Mouse (Mus musculus) hindbrain, embryonic 13.5 days (tissue): ENCODE data around the gene Slc16a8. TPM values are rescaled to one million over a fixed set of nuclear protein-coding genes. Genes with fewer than 3 reads are reported as not detected.

ENCODE experiments used
- ATAC-seq: fragments of 200-750 bp; cut with Nextera tagmentation; 2 replicates; pipeline ENCODE4 v1.8.0; 2017; ENCODE audit warnings: moderate TSS enrichment; ENCODE audit not compliant: low FRiP score
- H3K27ac ChIP-seq: fragments of 300-500 bp; sonication (generic); 2 replicates; pipeline ENCODE4 v1.5.1; 2015; ENCODE audit warnings: inconsistent platforms, mild to moderate bottlenecking, moderate library complexity
- H3K27me3 ChIP-seq: fragments of 300-500 bp; sonication (generic); 2 replicates; pipeline ENCODE4 v1.6.1; 2015; ENCODE audit warnings: mild to moderate bottlenecking, inconsistent platforms
- H3K36me3 ChIP-seq: fragments of 300-500 bp; sonication (generic); 2 replicates; pipeline ENCODE4 v1.6.1; 2015; ENCODE audit warnings: mild to moderate bottlenecking, inconsistent platforms
- H3K4me1 ChIP-seq: fragments of 300-500 bp; sonication (generic); replicated peaks from 2 replicates; pipeline ENCODE4 v1.6.1; 2015; ENCODE audit warnings: inconsistent platforms
- H3K4me2 ChIP-seq: fragments of 300-500 bp; sonication (generic); 2 replicates; pipeline ENCODE4 v1.6.1; 2015; ENCODE audit warnings: inconsistent platforms, mild to moderate bottlenecking, moderate library complexity
- H3K4me3 ChIP-seq: fragments of 300-500 bp; sonication (generic); 2 replicates; pipeline ENCODE4 v1.5.1; 2015; ENCODE audit warnings: mild to moderate bottlenecking, inconsistent platforms
- H3K9ac ChIP-seq: fragments of 300-500 bp; sonication (generic); 2 replicates; pipeline ENCODE4 v1.6.1; 2015; ENCODE audit warnings: mild to moderate bottlenecking, inconsistent platforms
- H3K9me3 ChIP-seq: fragments of 300-500 bp; sonication (generic); 2 replicates; pipeline ENCODE4 v1.6.1; 2016; ENCODE audit warnings: inconsistent platforms
- WGBS: fragments of 180-500 bp; shearing (Covaris S2); methylation state at CpG from one replicate; pipeline ENCODE4 v1.1.7; 2015; 5-methylcytosine and 5-hydroxymethylcytosine counted together
- polyA plus RNA-seq: library from polyadenylated mRNA; unstranded; fragments of >200 nt; fragmentation: Nextera tagmentation; extraction: Ambion mirVana; gene quantifications from 2 replicates; pipeline ENCODE4 v1.2.1, GENCODE M21; 2015

Gene Slc16a8
- polyA plus RNA-seq, 1 experiment from 2014 or later: 0.86 TPM

GRCm38 (mm10) chr15:79281389-79281788, 26.8 kb upstream of the Slc16a8 start:
- Histone ChIP-seq H3K9me3 (0 out of 2 replicates have a peak, but pooled peaks cover 3% of the 10 kb centered on the region), H3K4me1 (no peaks in the 10 kb centered on the region)
- 94% methylated on average over 1 of the region's 1 CpGs for WGBS

GRCm38 (mm10) chr15:79280850-79281249, 26.3 kb upstream of the Slc16a8 start:
- H3K4me3 ChIP-seq: no peak overlapping the region
- H3K9ac ChIP-seq: no peak overlapping the region
- H3K27ac ChIP-seq: no peak overlapping the region
- 0 out of 2 replicates have a peak, but pooled peaks cover 3% of the 10 kb centered on the region for H3K9me3 ChIP-seq
- no peaks in the 10 kb centered on the region; the same call in 1 of the 2 replicates for H3K36me3 ChIP-seq
- WGBS: 63% methylated on average over 5 of the region's 5 CpGs
- ATAC-seq: no peak
- H3K4me1 ChIP-seq: no peaks in the 10 kb centered on the region
- no peak overlapping the region for H3K4me2 ChIP-seq
- H3K27me3 ChIP-seq: no peaks in the 10 kb centered on the region

More at GRCm38 (mm10) chr15:79281389-79281788, 26.8 kb upstream of the Slc16a8 start:
- H3K4me3 ChIP-seq: no peak overlapping the region
- H3K36me3 ChIP-seq: peaks cover 4% of the 10 kb centered on the region
- ATAC-seq: no peak
- no peak overlapping the region for H3K4me2 ChIP-seq
- H3K27ac ChIP-seq: no peak overlapping the region
- H3K27me3 ChIP-seq: no peaks in the 10 kb centered on the region
- H3K9ac ChIP-seq: no peak overlapping the region

- H3K4me2 ChIP-seq: no peak overlapping the region
- H3K36me3 ChIP-seq: no peaks in the 10 kb centered on the region
- WGBS: 24% methylated on average over 6 of the region's 6 CpGs
- H3K9ac ChIP-seq: no peak overlapping the region
- H3K27ac ChIP-seq: no peak overlapping the region
- H3K4me1 ChIP-seq: no peaks in the 10 kb centered on the region
- H3K27me3 ChIP-seq: no peaks in the 10 kb centered on the region
- 0 out of 2 replicates have a peak, but pooled peaks cover 3% of the 10 kb centered on the region for H3K9me3 ChIP-seq
- ATAC-seq: no peak
- no peak overlapping the region for H3K4me3 ChIP-seq
These were observed 25.6 kb upstream of the Slc16a8 start for GRCm38 (mm10) chr15:79280209-79280608.

DNA sequence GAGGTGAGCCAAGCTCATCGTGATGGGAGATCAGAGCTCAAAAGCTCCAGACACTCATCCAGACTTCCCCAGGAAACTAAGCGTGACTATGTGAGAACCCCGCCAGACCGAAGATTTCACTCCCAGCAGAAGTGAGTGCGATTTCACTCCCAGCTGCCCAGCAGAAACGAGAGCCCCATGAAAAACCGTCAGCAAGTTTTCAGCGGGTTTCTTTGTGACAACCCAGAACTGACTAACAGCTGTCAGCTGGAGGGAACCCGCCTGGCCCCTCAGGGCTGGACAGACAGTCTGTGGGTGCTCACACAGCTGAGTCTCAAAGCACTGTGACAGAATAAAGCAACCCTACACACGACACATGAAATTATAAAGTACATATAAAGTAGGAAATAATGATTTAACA, 23.2 kb upstream of the Slc16a8 start:
- WGBS: 65% methylated on average over 10 of the region's 10 CpGs
- no peak for ATAC-seq
- H3K9me3 ChIP-seq: 0 out of 2 replicates have a peak, but pooled peaks cover 3% of the 10 kb centered on the region
- no peak overlapping the region for H3K4me2 ChIP-seq
- no peak overlapping the region for H3K9ac ChIP-seq
- H3K27me3 ChIP-seq: 0 out of 2 replicates have a peak, but pooled peaks cover 3% of the 10 kb centered on the region
- no peak overlapping the region for H3K27ac ChIP-seq
- H3K36me3 ChIP-seq: no peaks in the 10 kb centered on the region
- no peak overlapping the region for H3K4me3 ChIP-seq
- no peaks in the 10 kb centered on the region for H3K4me1 ChIP-seq

DNA sequence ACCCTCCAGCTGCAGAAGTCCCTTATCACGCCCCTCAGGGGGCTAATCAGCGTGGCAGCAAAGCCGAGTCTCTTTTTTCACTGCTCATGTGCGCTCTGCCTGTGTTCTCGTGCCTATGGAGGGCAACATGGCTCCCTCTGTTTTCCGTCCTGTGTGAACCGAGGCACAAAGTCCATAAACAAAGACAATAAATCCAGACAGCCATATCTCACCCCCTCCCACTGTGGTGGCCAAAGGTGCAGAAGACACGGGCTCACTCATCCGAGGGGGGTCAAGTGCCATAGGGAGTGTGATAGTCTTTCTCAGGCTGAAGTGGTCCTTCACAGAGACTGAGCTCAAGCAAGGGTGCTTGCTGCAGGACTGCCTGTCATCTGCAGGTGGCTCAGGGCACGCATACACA, 18.5 kb upstream of the Slc16a8 start:
- no peak overlapping the region for H3K27ac ChIP-seq
- no peak overlapping the region for H3K4me3 ChIP-seq
- H3K27me3 ChIP-seq: peaks cover 10% of the 10 kb centered on the region; the same call in 1 of the 2 replicates
- H3K36me3 ChIP-seq: no peaks in the 10 kb centered on the region
- 0 out of 2 replicates have a peak, but pooled peaks cover 3% of the 10 kb centered on the region for H3K9me3 ChIP-seq
- peaks cover 12% of the 10 kb centered on the region for H3K4me1 ChIP-seq
- WGBS: 52% methylated on average over 10 of the region's 10 CpGs
- H3K9ac ChIP-seq: no peak overlapping the region
- H3K4me2 ChIP-seq: no peak overlapping the region
- no peak for ATAC-seq

DNA sequence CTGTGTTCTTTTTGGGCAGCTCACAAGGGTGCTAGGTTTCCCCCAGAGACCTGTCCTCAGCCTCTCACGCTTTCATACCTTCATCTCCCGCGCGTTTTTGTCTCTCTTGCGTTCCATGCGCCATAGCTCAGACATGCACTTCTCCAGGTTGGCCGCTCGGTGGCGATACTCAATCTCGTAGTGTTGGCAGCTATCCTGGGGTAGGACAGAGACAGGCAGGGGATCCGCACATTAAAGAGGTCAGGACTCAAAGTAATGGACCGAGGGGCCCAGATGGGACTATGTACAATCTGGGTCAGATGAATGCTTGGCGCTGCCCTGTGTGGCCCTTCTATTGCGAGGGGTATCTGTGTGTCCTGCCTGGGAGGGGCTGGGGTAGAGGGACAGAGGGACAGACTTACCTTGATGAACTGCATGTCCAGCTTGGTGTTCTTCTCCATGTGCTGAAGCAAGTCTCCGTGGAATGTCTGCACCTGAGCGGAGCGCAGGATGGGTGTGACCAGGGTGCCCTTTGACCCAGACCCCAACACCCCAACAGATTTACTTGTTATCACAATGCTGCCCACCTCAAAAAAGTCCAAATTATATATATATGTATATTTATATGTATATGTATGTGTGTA, 16.7 kb upstream of the Slc16a8 start:
- Histone ChIP-seq H3K27ac (no peak overlapping the region), H3K27me3 (peaks cover 21% of the 10 kb centered on the region; the same call in 1 of the 2 replicates), H3K36me3 (no peaks in the 10 kb centered on the region), H3K9ac (no peak overlapping the region), H3K4me3 (peak overlapping the region; percentile 41), H3K4me2 (peak overlapping the region; percentile 85), H3K9me3 (no peaks in the 10 kb centered on the region), H3K4me1 (peaks cover 12% of the 10 kb centered on the region)
- peak; percentile 13; the same call in 1 of the 2 replicates for ATAC-seq
- WGBS: 13% methylated on average over 17 of the region's 17 CpGs

GRCm38 (mm10) chr15:79270317-79271123, 16.0 kb upstream of the Slc16a8 start:
- 2% methylated on average over 33 of the region's 33 CpGs for WGBS
- H3K27ac ChIP-seq: no peak overlapping the region; the same call in 1 of the 2 replicates
- H3K4me1 ChIP-seq: peaks cover 12% of the 10 kb centered on the region
- peak overlapping the region; percentile 85 for H3K4me2 ChIP-seq
- H3K9ac ChIP-seq: peak overlapping the region; percentile 67
- no peaks in the 10 kb centered on the region for H3K36me3 ChIP-seq
- peak; percentile 73 for ATAC-seq
- peaks cover 28% of the 10 kb centered on the region for H3K27me3 ChIP-seq
- H3K4me3 ChIP-seq: peak overlapping the region; percentile 41
- H3K9me3 ChIP-seq: no peaks in the 10 kb centered on the region

DNA sequence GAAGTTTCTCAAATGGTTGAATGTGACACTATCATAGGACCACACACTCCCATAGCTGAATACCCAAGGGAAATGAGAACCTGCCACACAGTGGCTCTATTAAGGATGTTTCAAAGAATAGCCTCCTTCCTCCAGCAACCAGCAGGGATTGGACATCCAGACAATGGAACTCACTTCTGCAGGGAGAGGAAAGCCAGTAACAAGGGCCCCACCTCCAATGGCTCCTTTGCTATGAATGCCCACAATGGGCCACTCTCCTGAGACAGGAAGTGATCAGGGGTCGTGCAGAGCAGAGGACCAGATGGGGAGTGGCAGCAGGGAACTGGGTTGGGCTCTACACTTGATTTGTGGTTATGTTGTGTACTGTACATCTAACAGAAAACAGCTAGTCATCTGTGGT, 14.0 kb upstream of the Slc16a8 start:
- H3K4me3 ChIP-seq: no peak overlapping the region
- WGBS: 36% methylated on average over 1 of the region's 1 CpGs
- no peak overlapping the region for H3K27ac ChIP-seq
- no peaks in the 10 kb centered on the region for H3K9me3 ChIP-seq
- H3K9ac ChIP-seq: no peak overlapping the region
- H3K4me1 ChIP-seq: peaks cover 12% of the 10 kb centered on the region
- peaks cover 40% of the 10 kb centered on the region for H3K27me3 ChIP-seq
- no peak overlapping the region for H3K4me2 ChIP-seq
- ATAC-seq: no peak
- H3K36me3 ChIP-seq: no peaks in the 10 kb centered on the region

DNA sequence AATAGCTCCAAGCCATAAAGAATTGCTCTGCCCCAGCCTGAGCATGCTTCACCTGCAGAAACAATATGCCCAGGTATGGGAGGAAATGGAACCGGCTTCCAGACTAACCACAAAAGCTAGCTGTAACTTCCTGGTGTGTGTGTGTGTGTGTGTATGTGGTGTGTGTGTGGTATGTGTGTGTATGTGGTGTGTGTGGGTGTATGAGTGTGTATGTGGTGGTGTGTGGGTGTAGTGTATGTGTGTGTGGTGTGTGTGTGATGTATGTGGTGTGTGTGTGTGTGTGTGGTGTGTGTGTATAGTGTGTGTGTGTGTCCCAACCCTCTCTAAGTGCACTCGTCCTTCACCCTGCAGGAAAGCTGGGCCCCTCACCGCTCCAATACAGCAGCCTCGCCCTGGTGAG, 10.8 kb upstream of the Slc16a8 start:
- H3K27me3 ChIP-seq: peaks cover 65% of the 10 kb centered on the region
- no peak overlapping the region for H3K9ac ChIP-seq
- WGBS: 62% methylated on average over 4 of the region's 4 CpGs
- H3K4me3 ChIP-seq: no peak overlapping the region
- ATAC-seq: no peak
- H3K27ac ChIP-seq: no peak overlapping the region
- no peak overlapping the region for H3K4me2 ChIP-seq
- no peaks in the 10 kb centered on the region for H3K36me3 ChIP-seq
- peaks cover 23% of the 10 kb centered on the region for H3K4me1 ChIP-seq
- no peaks in the 10 kb centered on the region for H3K9me3 ChIP-seq

- WGBS: 94% methylated on average over 6 of the region's 6 CpGs
These were observed 9.2 kb upstream of the Slc16a8 start for GRCm38 (mm10) chr15:79263726-79264125.

GRCm38 (mm10) chr15:79262786-79263309, 8.3 kb upstream of the Slc16a8 start:
- Histone ChIP-seq H3K4me3 (0 out of 2 replicates have a peak overlapping the region, but pooled peaks have one; percentile 58), H3K36me3 (no peaks in the 10 kb centered on the region), H3K27me3 (peaks cover 83% of the 10 kb centered on the region), H3K4me2 (no peak overlapping the region), H3K27ac (no peak overlapping the region), H3K9me3 (no peaks in the 10 kb centered on the region), H3K9ac (no peak overlapping the region), H3K4me1 (peaks cover 20% of the 10 kb centered on the region)
- WGBS: 89% methylated on average over 3 of the region's 3 CpGs
- ATAC-seq: no peak

More at GRCm38 (mm10) chr15:79263726-79264125, 9.2 kb upstream of the Slc16a8 start:
- Histone ChIP-seq H3K4me1 (peaks cover 20% of the 10 kb centered on the region), H3K27ac (no peak overlapping the region), H3K9ac (no peak overlapping the region), H3K36me3 (no peaks in the 10 kb centered on the region), H3K9me3 (no peaks in the 10 kb centered on the region), H3K27me3 (peaks cover 80% of the 10 kb centered on the region), H3K4me3 (no peak overlapping the region), H3K4me2 (no peak overlapping the region)
- ATAC-seq: no peak

- ATAC-seq: no peak
- Histone ChIP-seq H3K27me3 (peaks cover 79% of the 10 kb centered on the region), H3K9ac (no peak overlapping the region), H3K4me1 (peaks cover 20% of the 10 kb centered on the region), H3K9me3 (no peaks in the 10 kb centered on the region), H3K4me2 (no peak overlapping the region; the same call in 1 of the 2 replicates), H3K4me3 (peak overlapping the region; percentile 58; the same call in 1 of the 2 replicates), H3K27ac (no peak overlapping the region), H3K36me3 (no peaks in the 10 kb centered on the region)
- 19% methylated on average over 13 of the region's 13 CpGs for WGBS
These were observed 7.8 kb upstream of the Slc16a8 start for GRCm38 (mm10) chr15:79262375-79262774.
